Mouse (Mus musculus) olfactory bulb, adult 2 months (tissue): ENCODE measurements around the gene Erbin.

Source experiments
- CTCF ChIP-seq: fragments of 200-500 bp; IDR thresholded peaks from 2 replicates; pipeline ENCODE4 v1.5.1; 2012; ENCODE audit warnings: low read depth, mild to moderate bottlenecking, low read length, moderate library complexity; ENCODE audit not compliant: insufficient read depth
- POLR2A ChIP-seq: fragments of 200-500 bp; IDR thresholded peaks from 2 replicates; pipeline ENCODE4 v1.6.1; 2012; ENCODE audit warnings: mild to moderate bottlenecking, low read depth, low read length, moderate library complexity; ENCODE audit not compliant: insufficient read depth

DNA sequence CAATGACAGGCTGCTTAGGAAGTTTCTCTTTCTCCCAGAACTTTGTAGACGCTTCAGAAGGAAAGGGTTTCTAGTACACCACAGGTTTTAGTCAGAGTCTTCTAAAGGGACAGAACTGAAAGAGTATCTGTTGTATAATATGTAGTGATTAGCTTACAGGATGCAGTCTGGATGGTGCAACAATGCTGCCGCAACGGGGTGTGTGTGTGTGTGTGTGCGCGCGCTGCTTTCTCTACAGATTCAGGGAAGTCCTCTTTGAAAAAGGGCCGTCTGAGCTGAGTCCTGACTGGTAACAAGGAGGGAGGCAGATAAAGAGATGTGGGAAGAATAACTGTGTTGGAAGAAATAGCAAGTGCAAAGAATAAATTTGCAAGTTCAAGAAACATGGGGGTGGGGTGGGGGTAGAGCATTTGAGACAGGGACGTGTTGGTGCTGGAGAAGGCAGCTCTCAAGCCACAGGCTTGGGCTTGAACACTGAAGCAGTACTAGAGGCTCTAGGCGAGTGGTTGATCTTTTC lies 38.4 kb upstream of the Erbin start:
- TF ChIP-seq CTCF: no peak
- TF ChIP-seq POLR2A: no peak
